Mouse (Mus musculus): ENCODE data around the gene Prkcq.

DNA sequence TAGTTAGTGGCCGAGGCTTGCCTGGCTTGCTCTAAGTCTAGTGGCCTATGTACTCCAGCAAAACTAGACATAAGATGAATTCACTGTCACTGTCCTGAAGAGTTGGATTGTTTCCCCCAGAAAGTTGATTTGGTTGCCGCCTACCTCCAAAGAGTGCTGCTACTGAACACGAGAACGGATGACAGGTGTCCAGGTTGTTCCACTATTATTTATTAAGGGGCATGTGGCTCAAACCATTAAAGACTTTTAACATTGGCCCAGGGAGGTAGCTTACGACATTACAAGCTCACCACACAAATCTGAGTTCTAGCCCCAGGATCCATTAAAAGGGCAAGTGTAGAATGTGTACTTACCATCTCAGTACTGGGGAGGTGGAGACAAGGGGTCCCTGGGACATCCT, 92.9 kb downstream of the Prkcq start:
- TF ChIP-seq POLR2A (IDR thresholded peaks at IDR 0.05; ENCODE audit: control insufficient read depth, low read depth, low read length) (no peak), CTCF (IDR thresholded peaks at IDR 0.05; ENCODE audit: control insufficient read depth, insufficient read depth, insufficient replicate concordance, low read depth, low read length) (no peak)
